Mouse (Mus musculus) bone marrow macrophage, adult 2 months (primary cell): Measurements from ENCODE around the gene Lcor.

Experiments
- CTCF ChIP-seq: IDR thresholded peaks from 2 replicates; pipeline ENCODE4 v1.5.1; 2012; ENCODE audit warnings: low read depth, mild to moderate bottlenecking, low read length, moderate library complexity
- POLR2A ChIP-seq: IDR thresholded peaks from 2 replicates; pipeline ENCODE4 v1.6.1; 2012; ENCODE audit warnings: mild to moderate bottlenecking, low read depth, low read length, borderline replicate concordance

- TF ChIP-seq CTCF (no peak), POLR2A (no peak)
These were observed 32.4 kb downstream of the Lcor start for GRCm38 (mm10) chr19:41514836-41515235.
